ENCODE assay signal across 22 mouse cellular contexts in genomic region chr6:125565326-125565725, GRCm38 (mm10). TPM values are rescaled to one million over a fixed set of nuclear protein-coding genes. Genes with fewer than 3 reads are reported as not detected.
DNase-seq lines count a peak whose midpoint lies in the region; ATAC-seq and TF ChIP-seq lines count a peak whose summit lies in the region.
"Had no signal": no experiment of that assay in that cellular context is flagged by ENCODE, and none has a peak within 500 bp of the region (broad histone marks: within the 10 kb centered on the region; RNA-seq: fewer than 3 reads in every experiment).

No protein-coding gene starts in this region.

- no peak overlapping the region for H3K27ac ChIP-seq in intestine, embryonic 15.5 days
- no peak overlapping the region for H3K27ac ChIP-seq in intestine, postnatal 0 days (ENCODE audit: low read depth, low read length)
- peak overlapping the region; percentile 94 for H3K27ac ChIP-seq in liver, embryonic 16.5 days (ENCODE audit: low read length)
- H3K27ac ChIP-seq in midbrain, postnatal 0 days (ENCODE audit: low read depth, low read length): no peak overlapping the region
- H3K27ac ChIP-seq in hindbrain, postnatal 0 days: no peak overlapping the region
- H3K27ac ChIP-seq: forebrain, embryonic 13.5 days; hindbrain, embryonic 13.5 days; limb, embryonic 13.5 days had no signal

- no peaks in the 10 kb centered on the region for H3K36me3 ChIP-seq in intestine, embryonic 15.5 days
- H3K36me3 ChIP-seq in intestine, postnatal 0 days (ENCODE audit: control insufficient read depth, insufficient read depth): no peaks in the 10 kb centered on the region
- H3K36me3 ChIP-seq in liver, embryonic 16.5 days (ENCODE audit: control insufficient read depth, insufficient read depth): no peaks in the 10 kb centered on the region
- H3K36me3 ChIP-seq in midbrain, postnatal 0 days (ENCODE audit: insufficient read depth, low read length): no peaks in the 10 kb centered on the region
- H3K36me3 ChIP-seq in hindbrain, postnatal 0 days (ENCODE audit: insufficient read depth, low read length): no peaks in the 10 kb centered on the region
- H3K36me3 ChIP-seq: hindbrain, embryonic 13.5 days; limb, embryonic 13.5 days had no signal

- DNase-seq in liver: peak; percentile 62
- DNase-seq in midbrain, postnatal 0 days (ENCODE audit: low spot score): no peak
- DNase-seq in hindbrain, postnatal 0 days (ENCODE audit: low spot score): no peak
- no peak for DNase-seq in kidney, postnatal 10 days
- DNase-seq: adrenal gland, postnatal 36 days; cerebellum, adult 11 months; cerebellum, adult 9-11 months; heart, postnatal 14 days; layer of hippocampus, adult 9-11 months; lung, embryonic 14.5 days; right cerebral cortex, postnatal 14 days; thymus, postnatal 4 days had no signal

- peak; percentile 30; the same call in 1 of the 2 replicates for ATAC-seq in intestine, embryonic 15.5 days
- no peak for ATAC-seq in intestine, postnatal 0 days
- peak; percentile 23 for ATAC-seq in common myeloid progenitor, adult 5-6 weeks (replicated peaks; ENCODE audit: low read depth, poor library complexity, severe bottlenecking)
- peak; percentile 83 for ATAC-seq in liver, embryonic 16.5 days (ENCODE audit: low read depth)
- no peak for ATAC-seq in midbrain, postnatal 0 days (ENCODE audit: low FRiP score)
- no peak for ATAC-seq in hindbrain, postnatal 0 days
- ATAC-seq: forebrain, embryonic 13.5 days; inflammation-experienced regulatory T-cells, adult 6 months; Patski had no signal

- no peaks in the 10 kb centered on the region for H3K27me3 ChIP-seq in intestine, embryonic 15.5 days (replicated peaks)
- H3K27me3 ChIP-seq in intestine, postnatal 0 days (replicated peaks; ENCODE audit: control insufficient read depth, insufficient read depth, low read length): no peaks in the 10 kb centered on the region
- no peaks in the 10 kb centered on the region for H3K27me3 ChIP-seq in liver, embryonic 16.5 days (ENCODE audit: control insufficient read depth, insufficient read depth, low read depth, low read length)
- H3K27me3 ChIP-seq in midbrain, postnatal 0 days (ENCODE audit: insufficient read depth, low read length): no peaks in the 10 kb centered on the region; the same call in 1 of the 2 replicates
- H3K27me3 ChIP-seq in hindbrain, postnatal 0 days (ENCODE audit: insufficient read depth, low read length): no peaks in the 10 kb centered on the region
- H3K27me3 ChIP-seq: forebrain, embryonic 13.5 days; hindbrain, embryonic 13.5 days; limb, embryonic 13.5 days; Patski had no signal

- no peak overlapping the region for H3K4me2 ChIP-seq in intestine, embryonic 15.5 days (replicated peaks)
- H3K4me2 ChIP-seq in intestine, postnatal 0 days (replicated peaks; ENCODE audit: low read depth): no peak overlapping the region
- peak overlapping the region; percentile 52 for H3K4me2 ChIP-seq in liver, embryonic 16.5 days (ENCODE audit: low read depth, low read length)
- no peak overlapping the region for H3K4me2 ChIP-seq in midbrain, postnatal 0 days (ENCODE audit: low read depth, low read length, poor library complexity, severe bottlenecking)
- no peak overlapping the region for H3K4me2 ChIP-seq in hindbrain, postnatal 0 days (ENCODE audit: low read depth, low read length)
- H3K4me2 ChIP-seq: forebrain, embryonic 13.5 days; hindbrain, embryonic 13.5 days; limb, embryonic 13.5 days; lung, embryonic 14.5 days; midbrain, embryonic 11.5 days had no signal

- H3K4me3 ChIP-seq in intestine, embryonic 15.5 days (replicated peaks): no peak overlapping the region
- H3K4me3 ChIP-seq in intestine, postnatal 0 days (ENCODE audit: low read depth, low read length): no peak overlapping the region
- H3K4me3 ChIP-seq in liver, embryonic 16.5 days (ENCODE audit: low read depth, low read length): peak overlapping the region; percentile 29; the same call in 1 of the 2 replicates
- no peak overlapping the region for H3K4me3 ChIP-seq in midbrain, postnatal 0 days (ENCODE audit: low read depth, low read length)
- H3K4me3 ChIP-seq in hindbrain, postnatal 0 days (ENCODE audit: low read length): no peak overlapping the region
- H3K4me3 ChIP-seq: forebrain, embryonic 13.5 days; hindbrain, embryonic 13.5 days; limb, embryonic 13.5 days had no signal

- no peaks in the 10 kb centered on the region for H3K4me1 ChIP-seq in intestine, embryonic 15.5 days (replicated peaks)
- H3K4me1 ChIP-seq in intestine, postnatal 0 days (replicated peaks; ENCODE audit: control insufficient read depth, insufficient read depth, low read length): no peaks in the 10 kb centered on the region; the same call in 1 of the 2 replicates
- H3K4me1 ChIP-seq in liver, embryonic 16.5 days (ENCODE audit: control insufficient read depth, low read depth, low read length): peaks cover 66% of the 10 kb centered on the region
- no peaks in the 10 kb centered on the region for H3K4me1 ChIP-seq in midbrain, postnatal 0 days (ENCODE audit: insufficient read depth, low read length)
- H3K4me1 ChIP-seq in hindbrain, postnatal 0 days (ENCODE audit: insufficient read depth, low read length): no peaks in the 10 kb centered on the region
- H3K4me1 ChIP-seq: forebrain, embryonic 13.5 days; hindbrain, embryonic 13.5 days; limb, embryonic 13.5 days had no signal

- no peaks in the 10 kb centered on the region for H3K9me3 ChIP-seq in intestine, embryonic 15.5 days
- no peaks in the 10 kb centered on the region for H3K9me3 ChIP-seq in intestine, postnatal 0 days (ENCODE audit: control insufficient read depth)
- H3K9me3 ChIP-seq in liver, embryonic 16.5 days (replicated peaks; ENCODE audit: control insufficient read depth, low read length): no peaks in the 10 kb centered on the region
- H3K9me3 ChIP-seq in midbrain, postnatal 0 days (ENCODE audit: low read length): no peaks in the 10 kb centered on the region
- no peaks in the 10 kb centered on the region for H3K9me3 ChIP-seq in hindbrain, postnatal 0 days (ENCODE audit: low read length)
- H3K9me3 ChIP-seq: forebrain, embryonic 13.5 days; hindbrain, embryonic 13.5 days; limb, embryonic 13.5 days had no signal

- no peak overlapping the region for H3K9ac ChIP-seq in intestine, embryonic 15.5 days
- H3K9ac ChIP-seq in intestine, postnatal 0 days (ENCODE audit: low read depth, low read length): no peak overlapping the region
- H3K9ac ChIP-seq in liver, embryonic 16.5 days (ENCODE audit: low read depth, low read length): peak overlapping the region; percentile 40
- H3K9ac ChIP-seq in midbrain, postnatal 0 days (replicated peaks; ENCODE audit: low read length, poor library complexity, severe bottlenecking): no peak overlapping the region
- no peak overlapping the region for H3K9ac ChIP-seq in hindbrain, postnatal 0 days (replicated peaks; ENCODE audit: low read length)
- H3K9ac ChIP-seq: forebrain, embryonic 13.5 days; hindbrain, embryonic 13.5 days; limb, embryonic 13.5 days; lung, embryonic 14.5 days had no signal

- WGBS in intestine, embryonic 15.5 days: 77% methylated on average over 6 of the region's 6 CpGs
- WGBS in intestine, postnatal 0 days: 77% methylated on average over 6 of the region's 6 CpGs
- 28% methylated on average over 6 of the region's 6 CpGs for WGBS in liver, embryonic 16.5 days (ENCODE audit: insufficient replicate concordance)
- WGBS in midbrain, postnatal 0 days: 81% methylated on average over 6 of the region's 6 CpGs
- 81% methylated on average over 6 of the region's 6 CpGs for WGBS in hindbrain, postnatal 0 days

- TF ChIP-seq CTCF in intestine, postnatal 0 days (IDR thresholded peaks at IDR 0.05; ENCODE audit: low read depth): no peak
- no peak for TF ChIP-seq CTCF in midbrain, postnatal 0 days (IDR thresholded peaks at IDR 0.05)
- no peak for TF ChIP-seq CTCF in hindbrain, postnatal 0 days (IDR thresholded peaks at IDR 0.05; ENCODE audit: low read depth)

RNA-seq across cellular contexts. Expression of gene Vwf, which starts 18.8 kb away (rescaled TPM):
- 12.0 and 12.7 TPM in 2 replicates for polyA plus RNA-seq in intestine, embryonic 15.5 days (2015; fragmentation: Nextera tagmentation; extraction: Ambion mirVana)
- polyA plus RNA-seq in intestine, postnatal 0 days (2015; fragmentation: Nextera tagmentation; extraction: Ambion mirVana): 10.6 and 13.2 TPM in 2 replicates
- total RNA-seq in common myeloid progenitor, adult 5-6 weeks (2017): 15.3 and 16.7 TPM in 2 replicates
- 10.4 and 11.9 TPM in 2 replicates for polyA plus RNA-seq in liver, embryonic 16.5 days (2015; fragmentation: Nextera tagmentation; extraction: Ambion mirVana)
- total RNA-seq in midbrain, postnatal 0 days (2014; rRNA removed): 36.2 and 36.7 TPM in 2 replicates
- 15.8 and 16.6 TPM in 2 replicates for polyA plus RNA-seq in midbrain, postnatal 0 days (2015; fragmentation: Nextera tagmentation; extraction: Ambion mirVana)
- 29.5 and 30.0 TPM in 2 replicates for total RNA-seq in hindbrain, postnatal 0 days (2014; rRNA removed)
- polyA plus RNA-seq in hindbrain, postnatal 0 days (2015; fragmentation: Nextera tagmentation; extraction: Ambion mirVana): 11.2 and 17.2 TPM in 2 replicates

Comparison
In these comparisons a context has a peak if more than half of its experiments do, and no peak if none do; other contexts are left out.
1. ATAC-seq: peak in intestine, embryonic 15.5 days (single experiment), common myeloid progenitor, adult 5-6 weeks (single experiment) and liver, embryonic 16.5 days (single experiment); none in intestine, postnatal 0 days (single experiment), midbrain, postnatal 0 days (single experiment) and hindbrain, postnatal 0 days (single experiment).